Mouse (Mus musculus): ENCODE measurements at regions not wholly inside any gene's neighbourhood (a gene's known extent, or its start where the extent isn't known, plus 50 kb on each side); places are given as distances from the start of the nearest gene placed in this dataset.
A peak's percentile ranks its signal among the peaks of the same experiment; 100 is the strongest.

DNA sequence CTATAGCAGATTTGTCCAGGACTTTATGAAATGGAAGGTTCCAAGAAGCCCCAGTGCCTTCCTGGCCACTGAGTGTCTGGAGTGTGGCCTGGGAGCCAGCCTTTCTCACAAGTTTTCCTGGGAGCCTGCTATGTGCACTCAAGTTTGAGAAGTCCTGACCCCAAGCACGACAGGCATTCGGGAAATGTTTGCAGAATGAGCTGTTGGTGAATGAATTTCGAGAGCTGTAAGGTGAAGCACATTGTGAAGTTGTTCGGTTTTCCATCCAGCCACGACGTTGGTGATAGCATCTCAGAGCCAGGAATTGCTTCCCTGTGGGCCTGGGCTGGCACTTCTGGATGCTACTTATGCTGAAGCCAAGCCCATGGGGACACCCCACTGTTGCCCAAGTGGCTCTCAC, 88.9 kb downstream of the Vegfa start:
- Histone ChIP-seq H3K9me3 (replicated peaks) (no peaks in the 10 kb centered on the region), H3K4me3 (no peak overlapping the region), H3K36me3 (no peaks in the 10 kb centered on the region), H3K9ac (no peak overlapping the region), H3K4me2 (replicated peaks) (no peak overlapping the region), H3K27ac (no peak overlapping the region), H3K27me3 (no peaks in the 10 kb centered on the region), H3K4me1 (no peaks in the 10 kb centered on the region; the same call in 1 of the 2 replicates)
- no peak for ATAC-seq (ENCODE audit: low FRiP score)
- WGBS = 75% methylated on average over 6 of the region's 6 CpGs

DNA sequence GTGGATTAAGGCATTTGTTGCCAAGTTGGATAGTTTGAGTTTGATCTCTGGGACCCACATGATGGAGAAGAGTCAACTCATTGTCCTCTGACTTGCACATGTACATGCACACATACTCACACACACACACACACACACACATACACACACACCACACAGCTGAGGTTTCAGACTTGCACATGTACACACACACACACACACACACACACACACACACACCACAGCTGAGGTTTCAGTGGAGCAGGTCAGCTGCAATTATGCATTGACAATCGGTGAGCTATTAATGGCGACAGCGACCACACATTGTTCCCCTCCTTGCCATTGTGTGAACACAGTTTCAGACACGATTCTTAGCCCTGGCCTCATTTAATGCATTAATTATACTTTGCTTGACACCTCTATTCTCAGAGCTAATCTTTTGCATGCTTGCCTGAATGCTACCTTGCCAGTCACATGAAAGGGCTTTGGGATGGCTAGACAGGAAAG, 90.2 kb downstream of the Vegfa start:
- Histone ChIP-seq H3K27ac (no peak overlapping the region), H3K9me3 (replicated peaks) (no peaks in the 10 kb centered on the region), H3K27me3 (no peaks in the 10 kb centered on the region), H3K4me2 (replicated peaks) (no peak overlapping the region), H3K4me3 (no peak overlapping the region), H3K36me3 (no peaks in the 10 kb centered on the region), H3K9ac (no peak overlapping the region), H3K4me1 (no peaks in the 10 kb centered on the region; the same call in 1 of the 2 replicates)
- 45% methylated on average over 4 of the region's 4 CpGs for WGBS
- ATAC-seq (ENCODE audit: low FRiP score) = no peak

DNA sequence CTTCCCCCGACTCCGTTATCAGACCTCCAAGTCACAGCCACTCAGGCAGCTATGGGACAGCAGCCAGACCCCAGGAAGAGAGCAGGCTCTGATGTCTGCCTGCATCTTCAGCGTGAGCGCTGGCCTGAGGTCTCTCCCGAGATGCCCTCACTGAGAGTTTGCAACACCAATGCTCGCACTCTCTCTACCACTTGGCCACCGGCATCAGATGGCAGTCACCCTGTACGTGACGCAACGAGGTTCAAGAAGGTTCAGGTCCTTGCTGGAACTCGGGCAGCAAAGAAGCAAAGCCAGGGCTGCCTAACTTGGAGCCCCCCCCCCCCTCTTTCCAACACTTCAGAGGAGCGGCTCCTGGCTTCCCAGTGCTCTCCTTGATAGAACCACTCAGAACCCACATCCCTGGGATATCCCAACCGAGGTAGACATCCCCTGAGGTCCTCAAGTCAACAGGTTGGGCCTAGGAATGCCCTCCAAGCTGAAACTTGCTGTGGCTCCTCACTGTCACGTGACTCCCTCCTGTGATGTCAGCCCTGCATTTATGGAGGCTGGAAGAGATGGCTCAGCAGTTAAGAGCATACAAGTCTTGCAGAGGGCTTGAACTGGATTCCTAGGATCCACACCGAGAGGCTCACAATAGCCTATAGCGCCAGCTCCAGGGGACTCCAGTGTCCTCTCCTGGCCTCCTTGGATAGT, 91.9 kb downstream of the Vegfa start:
- H3K4me2 ChIP-seq (replicated peaks) = no peak overlapping the region
- WGBS = 88% methylated on average over 16 of the region's 16 CpGs
- H3K4me3 ChIP-seq = no peak overlapping the region
- H3K27ac ChIP-seq = no peak overlapping the region
- no peak overlapping the region for H3K9ac ChIP-seq
- ATAC-seq (ENCODE audit: low FRiP score) = no peak
- no peaks in the 10 kb centered on the region for H3K36me3 ChIP-seq
- no peaks in the 10 kb centered on the region for H3K9me3 ChIP-seq (replicated peaks)
- H3K4me1 ChIP-seq = peaks cover 6% of the 10 kb centered on the region
- H3K27me3 ChIP-seq = 0 out of 2 replicates have a peak, but pooled peaks cover 4% of the 10 kb centered on the region

DNA sequence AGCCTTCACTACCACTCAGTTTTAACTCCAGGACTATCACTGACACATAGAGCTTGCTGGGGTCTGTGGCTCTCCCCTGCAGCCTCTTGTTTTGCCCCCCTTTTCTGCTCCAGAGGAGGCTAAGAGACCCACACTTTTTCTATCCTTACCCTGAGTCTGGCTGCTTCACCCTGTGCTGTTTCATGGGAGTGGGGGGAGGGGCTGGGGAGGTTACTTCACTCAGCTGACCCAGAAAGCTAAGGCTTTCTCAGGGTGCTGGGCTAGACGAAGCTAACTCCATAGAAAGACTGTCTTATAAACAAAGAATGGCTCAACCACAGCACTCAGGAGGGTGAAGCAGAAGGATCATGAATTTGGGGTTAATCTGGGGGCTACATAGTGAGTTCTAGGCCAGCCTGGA, 93.9 kb downstream of the Vegfa start:
- Histone ChIP-seq H3K27me3 (peaks cover 12% of the 10 kb centered on the region; the same call in 1 of the 2 replicates), H3K27ac (no peak overlapping the region), H3K36me3 (no peaks in the 10 kb centered on the region), H3K9me3 (replicated peaks) (no peaks in the 10 kb centered on the region), H3K4me2 (replicated peaks) (no peak overlapping the region), H3K9ac (no peak overlapping the region), H3K4me3 (no peak overlapping the region), H3K4me1 (peaks cover 16% of the 10 kb centered on the region)
- 30% methylated on average over 1 of the region's 1 CpGs for WGBS
- ATAC-seq (ENCODE audit: low FRiP score) = no peak

DNA sequence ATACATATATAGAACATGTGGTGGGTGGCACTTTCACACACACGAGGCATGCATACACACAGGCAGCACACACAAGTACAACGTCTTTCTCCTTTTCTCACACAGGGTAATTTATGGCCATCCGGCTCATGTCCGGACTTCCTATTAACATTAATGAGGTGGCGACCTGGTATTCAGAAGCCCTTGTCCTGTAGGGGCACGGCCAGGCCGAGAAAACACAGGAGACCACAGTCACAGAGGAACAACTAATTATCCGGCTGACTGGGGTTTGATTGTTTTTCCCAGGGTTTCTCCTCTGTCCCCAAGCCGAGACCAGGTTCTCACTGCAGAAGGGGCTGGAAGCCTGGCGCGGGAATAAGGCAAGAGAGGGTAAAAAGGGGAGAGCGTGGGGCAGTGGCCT, 95.6 kb downstream of the Vegfa start:
- H3K4me2 ChIP-seq (replicated peaks) = no peak overlapping the region
- H3K4me3 ChIP-seq = no peak overlapping the region
- H3K27ac ChIP-seq = no peak overlapping the region
- peaks cover 12% of the 10 kb centered on the region; the same call in 1 of the 2 replicates for H3K27me3 ChIP-seq
- no peaks in the 10 kb centered on the region for H3K9me3 ChIP-seq (replicated peaks)
- peaks cover 17% of the 10 kb centered on the region for H3K4me1 ChIP-seq
- WGBS = 23% methylated on average over 12 of the region's 12 CpGs
- H3K9ac ChIP-seq = no peak overlapping the region
- no peak for ATAC-seq (ENCODE audit: low FRiP score)
- H3K36me3 ChIP-seq = no peaks in the 10 kb centered on the region

DNA sequence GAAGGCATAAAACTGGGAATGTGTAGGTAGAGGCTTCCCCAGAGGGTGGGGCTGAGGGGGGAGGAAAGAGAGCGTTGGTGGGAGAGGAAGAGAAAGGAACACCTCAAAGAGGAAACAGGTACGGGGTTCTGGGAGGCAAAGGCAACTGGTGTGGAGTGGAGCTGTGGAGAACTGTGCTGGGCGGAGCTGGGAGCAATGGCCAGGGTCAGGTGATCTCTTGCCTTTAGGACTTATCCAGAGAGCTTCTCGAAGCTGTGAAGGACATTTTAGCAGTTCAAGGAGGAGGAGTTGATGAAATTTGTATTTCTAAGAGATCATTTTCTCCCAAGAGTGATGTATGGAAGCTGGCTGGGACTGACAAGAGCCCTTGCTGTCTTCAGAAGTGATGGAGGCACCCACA, 96.9 kb downstream of the Vegfa start:
- Histone ChIP-seq H3K27me3 (peaks cover 12% of the 10 kb centered on the region; the same call in 1 of the 2 replicates), H3K9me3 (replicated peaks) (no peaks in the 10 kb centered on the region)
- ATAC-seq (ENCODE audit: low FRiP score) = no peak

DNA sequence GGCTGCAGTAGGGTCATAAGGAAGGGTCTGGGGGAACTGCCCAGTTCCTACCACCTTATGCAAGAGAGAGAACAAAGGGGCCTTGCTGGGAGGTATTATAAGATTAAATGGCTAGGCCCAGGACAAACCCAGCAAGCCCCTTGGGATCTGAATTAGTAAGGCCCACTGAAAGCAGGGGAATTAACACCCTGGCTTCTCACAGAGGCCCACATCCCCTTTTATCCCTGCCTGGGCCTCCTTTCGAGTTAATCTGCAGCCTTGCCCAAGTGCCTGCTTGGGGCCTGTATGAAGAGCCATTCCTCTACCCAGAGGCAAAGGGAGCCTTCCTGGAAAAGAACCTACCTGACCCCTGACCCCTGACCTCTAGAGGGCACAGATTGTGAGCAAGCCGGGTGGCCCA, 98.2 kb downstream of the Vegfa start:
- Histone ChIP-seq H3K4me1 (peaks cover 32% of the 10 kb centered on the region), H3K27me3 (peaks cover 12% of the 10 kb centered on the region; the same call in 1 of the 2 replicates), H3K9ac (no peak overlapping the region), H3K9me3 (replicated peaks) (no peaks in the 10 kb centered on the region), H3K36me3 (no peaks in the 10 kb centered on the region), H3K27ac (0 out of 2 replicates have a peak overlapping the region, but pooled peaks have one; percentile 9), H3K4me2 (replicated peaks) (no peak overlapping the region), H3K4me3 (no peak overlapping the region)
- ATAC-seq (ENCODE audit: low FRiP score) = no peak
- WGBS = 15% methylated on average over 2 of the region's 2 CpGs

More for the DNA sequence above, 96.9 kb downstream of the Vegfa start:
- WGBS = 80% methylated on average over 4 of the region's 4 CpGs
- Histone ChIP-seq H3K36me3 (no peaks in the 10 kb centered on the region), H3K4me1 (peaks cover 25% of the 10 kb centered on the region), H3K4me3 (no peak overlapping the region), H3K4me2 (replicated peaks) (no peak overlapping the region), H3K27ac (no peak overlapping the region), H3K9ac (no peak overlapping the region)

DNA sequence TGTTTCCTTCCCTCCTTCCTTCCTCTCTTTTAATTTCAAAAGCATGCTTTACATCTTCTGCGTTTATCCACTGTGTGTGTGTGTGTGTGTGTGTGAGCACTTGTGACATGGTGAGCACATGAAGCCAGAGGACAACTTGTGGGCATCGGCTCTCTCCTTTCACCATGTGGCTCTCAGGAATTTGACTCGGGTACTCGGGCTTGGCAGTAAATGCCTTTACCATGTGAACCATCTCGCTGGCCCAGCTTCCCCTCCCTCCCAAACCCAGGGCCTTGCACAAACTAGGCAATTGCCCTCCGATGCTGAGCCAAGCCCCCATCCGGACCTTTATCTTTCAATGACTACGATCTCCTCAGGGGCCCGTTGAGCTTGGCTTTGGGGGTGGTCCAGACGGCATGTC, 99.1 kb downstream of the Vegfa start:
- 37% methylated on average over 10 of the region's 10 CpGs for WGBS
- Histone ChIP-seq H3K4me1 (peaks cover 34% of the 10 kb centered on the region), H3K36me3 (no peaks in the 10 kb centered on the region), H3K4me3 (no peak overlapping the region), H3K27ac (no peak overlapping the region), H3K9me3 (replicated peaks) (no peaks in the 10 kb centered on the region), H3K4me2 (replicated peaks) (no peak overlapping the region), H3K9ac (no peak overlapping the region), H3K27me3 (peaks cover 12% of the 10 kb centered on the region; the same call in 1 of the 2 replicates)
- ATAC-seq (ENCODE audit: low FRiP score) = no peak

DNA sequence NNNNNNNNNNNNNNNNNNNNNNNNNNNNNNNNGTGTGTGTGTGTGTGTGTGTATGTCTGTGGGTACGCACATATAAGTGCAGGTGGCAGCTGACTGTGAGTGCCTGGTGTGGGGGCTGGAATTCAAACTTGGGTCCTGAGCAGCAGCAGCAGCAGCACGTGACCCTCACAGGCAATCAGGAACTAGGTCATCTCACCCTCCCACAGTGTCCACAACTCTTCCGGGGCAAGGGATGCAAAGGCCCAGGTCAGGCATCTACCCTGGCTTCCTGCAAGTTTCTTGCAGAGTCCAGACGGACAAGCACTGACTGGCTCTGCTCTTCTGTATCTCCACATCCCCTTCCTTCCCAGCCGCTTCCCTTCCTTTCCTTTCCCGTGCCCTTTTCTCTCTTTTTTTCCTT, 99.6 kb downstream of the Vegfa start:
- Histone ChIP-seq H3K4me2 (replicated peaks) (no peak overlapping the region), H3K9me3 (replicated peaks) (no peaks in the 10 kb centered on the region), H3K36me3 (no peaks in the 10 kb centered on the region), H3K4me3 (no peak overlapping the region), H3K27ac (no peak overlapping the region), H3K27me3 (peaks cover 12% of the 10 kb centered on the region; the same call in 1 of the 2 replicates), H3K9ac (no peak overlapping the region), H3K4me1 (peaks cover 34% of the 10 kb centered on the region)
- 71% methylated on average over 6 of the region's 6 CpGs for WGBS
- no peak for ATAC-seq (ENCODE audit: low FRiP score)

DNA sequence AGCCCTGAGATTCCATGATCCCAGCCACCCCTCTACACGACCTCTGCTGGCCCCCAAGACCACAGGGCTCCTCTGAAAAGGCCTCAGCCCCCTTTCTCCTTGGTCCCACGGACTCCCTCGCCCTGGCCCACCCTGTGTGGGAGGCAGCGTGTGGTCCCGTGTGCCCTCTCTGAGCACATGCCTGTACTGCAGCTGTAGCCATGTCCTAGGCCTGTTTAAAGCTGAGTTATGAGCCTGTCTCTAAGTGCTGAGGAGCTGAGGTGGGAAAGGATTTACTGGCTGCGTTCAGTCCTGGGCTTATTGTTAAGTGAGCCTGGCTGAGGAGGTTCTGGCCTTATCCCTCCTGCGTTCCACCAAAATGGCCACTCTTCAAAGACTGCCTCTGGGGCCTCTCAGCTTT, 102.6 kb downstream of the Vegfa start:
- Histone ChIP-seq H3K4me1 (peaks cover 28% of the 10 kb centered on the region), H3K9me3 (replicated peaks) (no peaks in the 10 kb centered on the region), H3K27me3 (peaks cover 9% of the 10 kb centered on the region; the same call in 1 of the 2 replicates), H3K4me3 (no peak overlapping the region), H3K36me3 (no peaks in the 10 kb centered on the region), H3K27ac (no peak overlapping the region), H3K9ac (no peak overlapping the region), H3K4me2 (replicated peaks) (no peak overlapping the region)
- WGBS = 83% methylated on average over 7 of the region's 7 CpGs
- no peak for ATAC-seq (ENCODE audit: low FRiP score)

DNA sequence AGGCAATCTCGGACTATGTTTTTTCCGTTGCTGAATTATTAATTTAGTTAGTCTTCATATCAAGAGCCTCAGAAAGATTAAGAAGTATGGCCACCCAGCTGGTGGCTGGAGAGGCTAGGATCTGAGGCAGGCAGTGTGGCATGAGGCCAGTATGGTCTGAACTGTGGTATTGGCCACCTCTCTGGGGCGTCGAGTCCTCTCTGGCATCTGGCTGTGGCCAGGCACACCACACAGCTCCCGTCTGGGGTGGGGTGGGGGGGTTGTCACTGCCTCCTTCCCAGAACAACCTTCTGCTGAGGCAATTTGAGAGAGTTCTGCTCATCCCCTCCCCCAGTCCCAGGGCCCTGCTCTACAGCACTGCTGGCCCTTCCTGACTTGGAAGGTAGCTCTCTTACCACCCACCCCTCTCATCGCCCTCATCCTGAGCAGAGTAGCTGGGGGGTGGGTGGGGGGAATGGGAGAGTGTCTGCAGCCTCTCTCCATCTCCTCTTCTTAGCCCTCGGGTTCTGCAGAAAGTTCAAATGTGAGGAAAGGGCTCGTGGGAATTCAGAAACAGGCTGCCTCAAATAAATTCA, 103.2 kb downstream of the Vegfa start:
- Histone ChIP-seq H3K4me1 (peaks cover 25% of the 10 kb centered on the region), H3K27me3 (peaks cover 6% of the 10 kb centered on the region; the same call in 1 of the 2 replicates), H3K27ac (no peak overlapping the region; the same call in 1 of the 2 replicates), H3K9ac (no peak overlapping the region), H3K9me3 (replicated peaks) (no peaks in the 10 kb centered on the region), H3K36me3 (no peaks in the 10 kb centered on the region), H3K4me3 (no peak overlapping the region), H3K4me2 (replicated peaks) (no peak overlapping the region)
- WGBS = 72% methylated on average over 8 of the region's 8 CpGs
- no peak for ATAC-seq (ENCODE audit: low FRiP score)

DNA sequence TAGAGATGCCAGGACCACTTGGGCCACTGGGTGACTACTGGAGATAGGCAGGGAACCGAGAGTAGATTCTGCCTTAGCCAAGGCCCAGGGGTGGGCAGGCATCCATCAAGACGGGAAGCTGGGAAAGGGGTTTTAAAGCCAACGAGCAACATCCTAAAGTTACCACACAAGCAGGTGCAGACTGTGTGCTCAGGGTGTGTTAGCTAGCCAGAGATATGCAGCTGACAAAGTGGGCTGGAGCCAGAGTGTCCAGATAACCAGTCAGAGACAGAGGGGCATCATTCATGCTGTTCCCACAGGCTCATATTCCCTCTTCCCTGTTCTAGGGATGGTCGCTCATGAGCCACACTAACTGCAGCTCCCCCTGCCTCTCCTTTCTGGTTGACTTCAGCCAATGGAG, 104.2 kb downstream of the Vegfa start:
- Histone ChIP-seq H3K4me2 (replicated peaks) (no peak overlapping the region), H3K9me3 (replicated peaks) (no peaks in the 10 kb centered on the region), H3K27me3 (0 out of 2 replicates have a peak, but pooled peaks cover 4% of the 10 kb centered on the region), H3K4me1 (peaks cover 16% of the 10 kb centered on the region), H3K36me3 (no peaks in the 10 kb centered on the region), H3K9ac (no peak overlapping the region), H3K27ac (no peak overlapping the region), H3K4me3 (no peak overlapping the region)
- no peak for ATAC-seq (ENCODE audit: low FRiP score)
- 85% methylated on average over 4 of the region's 4 CpGs for WGBS

All from hindbrain, embryonic 12.5 days (tissue).